Mouse (Mus musculus): Measurements from ENCODE around the gene Dgcr8. TPM values are rescaled to one million over a fixed set of nuclear protein-coding genes. Genes with fewer than 3 reads are reported as not detected.

The Dgcr8 gene
- polyA plus RNA-seq, 1 experiment: 48.8 TPM

- peak overlapping the region; percentile 84 for H3K27ac ChIP-seq (ENCODE audit: control insufficient read depth, insufficient read depth, low read depth, low read length, poor library complexity)
- H3K4me1 ChIP-seq (ENCODE audit: control insufficient read depth, insufficient read depth, low read length): peaks cover 5% of the 10 kb centered on the region
- under 1% methylated on average over 33 of the region's 33 CpGs for WGBS
- peak overlapping the region; percentile 100 for H3K4me3 ChIP-seq (replicated peaks; ENCODE audit: control insufficient read depth, low read depth, low read length)
- TF ChIP-seq CTCF (IDR thresholded peaks at IDR 0.05; ENCODE audit: control insufficient read depth, insufficient read depth, low read length) (no peak), POLR2A (IDR thresholded peaks at IDR 0.05; ENCODE audit: borderline replicate concordance, control insufficient read depth, low read depth, low read length) (no peak)
Measured at GRCm38 (mm10) chr16:18247521-18248399, 41.3 kb downstream of the Dgcr8 start.

GRCm38 (mm10) chr16:18241581-18241980, 47.5 kb downstream of the Dgcr8 start:
- WGBS: 93% methylated on average over 10 of the region's 10 CpGs
- TF ChIP-seq POLR2A (IDR thresholded peaks at IDR 0.05; ENCODE audit: borderline replicate concordance, control insufficient read depth, low read depth, low read length): no peak
- TF ChIP-seq CTCF (IDR thresholded peaks at IDR 0.05; ENCODE audit: control insufficient read depth, insufficient read depth, low read length): no peak
- H3K4me1 ChIP-seq (ENCODE audit: control insufficient read depth, insufficient read depth, low read length): no peaks in the 10 kb centered on the region
- no peak overlapping the region for H3K4me3 ChIP-seq (replicated peaks; ENCODE audit: control insufficient read depth, low read depth, low read length)
- H3K27ac ChIP-seq (ENCODE audit: control insufficient read depth, insufficient read depth, low read depth, low read length, poor library complexity): no peak overlapping the region

DNA sequence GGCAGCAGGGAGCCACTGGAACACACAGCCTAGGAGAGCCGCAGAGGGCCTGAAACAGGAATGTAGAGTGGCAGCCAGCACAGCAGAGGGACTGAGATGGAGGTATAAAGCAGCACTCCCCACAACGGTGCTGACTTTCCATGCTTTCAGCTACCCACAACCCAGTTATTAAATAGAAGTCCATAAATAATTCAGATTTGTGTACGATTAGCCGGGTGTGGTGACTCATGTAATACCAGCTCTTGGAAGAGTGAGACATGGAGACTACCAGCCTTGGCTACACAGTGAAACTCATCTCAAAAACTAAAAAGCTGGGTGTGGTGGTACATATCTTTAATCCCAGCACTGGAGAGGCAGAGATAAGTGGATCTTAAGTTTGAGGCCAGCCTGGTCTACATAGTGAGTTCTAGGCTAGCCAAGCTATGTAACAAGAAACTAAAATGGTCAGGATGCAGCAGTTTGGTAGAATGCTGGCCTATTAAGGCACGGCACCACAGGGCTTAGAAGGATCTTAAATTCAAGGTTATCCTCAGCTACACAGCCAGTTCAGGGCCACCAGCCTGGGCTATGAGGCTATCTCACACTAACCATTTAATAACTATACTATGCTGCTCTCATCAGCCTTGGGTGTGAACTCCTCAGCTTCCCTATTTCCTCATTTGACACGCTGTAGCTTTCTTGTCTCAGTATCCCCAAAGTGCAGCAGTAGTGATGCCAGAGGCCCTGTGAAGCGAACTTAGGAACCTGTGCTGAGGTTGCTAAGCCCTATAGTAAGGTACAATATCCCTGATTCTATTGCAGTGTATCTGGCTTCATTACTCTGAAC, 52.2 kb downstream of the Dgcr8 start:
- no peak for TF ChIP-seq POLR2A (IDR thresholded peaks at IDR 0.05; ENCODE audit: borderline replicate concordance, control insufficient read depth, low read depth, low read length)
- no peak for TF ChIP-seq CTCF (IDR thresholded peaks at IDR 0.05; ENCODE audit: control insufficient read depth, insufficient read depth, low read length)
- WGBS: 73% methylated on average over 7 of the region's 7 CpGs
- no peak overlapping the region for H3K27ac ChIP-seq (ENCODE audit: control insufficient read depth, insufficient read depth, low read depth, low read length, poor library complexity)
- no peaks in the 10 kb centered on the region; the same call in 1 of the 2 replicates for H3K4me1 ChIP-seq (ENCODE audit: control insufficient read depth, insufficient read depth, low read length)
- H3K4me3 ChIP-seq (replicated peaks; ENCODE audit: control insufficient read depth, low read depth, low read length): no peak overlapping the region

- Histone ChIP-seq H3K4me3 (replicated peaks; ENCODE audit: control insufficient read depth, low read depth, low read length) (peak overlapping the region; percentile 66), H3K27ac (ENCODE audit: control insufficient read depth, insufficient read depth, low read depth, low read length, poor library complexity) (no peak overlapping the region; the same call in 1 of the 2 replicates), H3K4me1 (ENCODE audit: control insufficient read depth, insufficient read depth, low read length) (no peaks in the 10 kb centered on the region; the same call in 1 of the 2 replicates)
- TF ChIP-seq CTCF (IDR thresholded peaks at IDR 0.05; ENCODE audit: control insufficient read depth, insufficient read depth, low read length): no peak
- no peak for TF ChIP-seq POLR2A (IDR thresholded peaks at IDR 0.05; ENCODE audit: borderline replicate concordance, control insufficient read depth, low read depth, low read length)
- WGBS: 13% methylated on average over 19 of the region's 19 CpGs
Measured at GRCm38 (mm10) chr16:18235389-18236065, 53.5 kb downstream of the Dgcr8 start.

- TF ChIP-seq CTCF (IDR thresholded peaks at IDR 0.05; ENCODE audit: control insufficient read depth, insufficient read depth, low read length) (no peak), POLR2A (IDR thresholded peaks at IDR 0.05; ENCODE audit: borderline replicate concordance, control insufficient read depth, low read depth, low read length) (no peak)
- Histone ChIP-seq H3K4me1 (ENCODE audit: control insufficient read depth, insufficient read depth, low read length) (peaks cover 1% of the 10 kb centered on the region; the same call in 1 of the 2 replicates), H3K4me3 (replicated peaks; ENCODE audit: control insufficient read depth, low read depth, low read length) (peak within 1 kb of the TSS; percentile 66), H3K27ac (ENCODE audit: control insufficient read depth, insufficient read depth, low read depth, low read length, poor library complexity) (no peak within 1 kb of the TSS; the same call in 1 of the 2 replicates)
- WGBS: under 1% methylated on average over 78 of the region's 79 CpGs
Measured at GRCm38 (mm10) chr16:18234671-18235388, 54.2 kb downstream of the Dgcr8 start, which contains the start of gene Zdhhc8. TSS of gene Zdhhc8 (minus strand) at chr16:18235136.

GRCm38 (mm10) chr16:18233919-18234670, 55.0 kb downstream of the Dgcr8 start:
- Histone ChIP-seq H3K4me3 (replicated peaks; ENCODE audit: control insufficient read depth, low read depth, low read length) (peak overlapping the region; percentile 66), H3K4me1 (ENCODE audit: control insufficient read depth, insufficient read depth, low read length) (peaks cover 2% of the 10 kb centered on the region; the same call in 1 of the 2 replicates), H3K27ac (ENCODE audit: control insufficient read depth, insufficient read depth, low read depth, low read length, poor library complexity) (no peak overlapping the region)
- TF ChIP-seq CTCF (IDR thresholded peaks at IDR 0.05; ENCODE audit: control insufficient read depth, insufficient read depth, low read length): no peak
- TF ChIP-seq POLR2A (IDR thresholded peaks at IDR 0.05; ENCODE audit: borderline replicate concordance, control insufficient read depth, low read depth, low read length): no peak
- WGBS: 7% methylated on average over 13 of the region's 13 CpGs

GRCm38 (mm10) chr16:18233451-18233850, 55.6 kb downstream of the Dgcr8 start:
- WGBS: 0% methylated on average over 1 of the region's 1 CpGs
- Histone ChIP-seq H3K27ac (ENCODE audit: control insufficient read depth, insufficient read depth, low read depth, low read length, poor library complexity) (no peak overlapping the region), H3K4me3 (replicated peaks; ENCODE audit: control insufficient read depth, low read depth, low read length) (no peak overlapping the region), H3K4me1 (ENCODE audit: control insufficient read depth, insufficient read depth, low read length) (peaks cover 2% of the 10 kb centered on the region; the same call in 1 of the 2 replicates)
- TF ChIP-seq CTCF (IDR thresholded peaks at IDR 0.05; ENCODE audit: control insufficient read depth, insufficient read depth, low read length) (no peak), POLR2A (IDR thresholded peaks at IDR 0.05; ENCODE audit: borderline replicate concordance, control insufficient read depth, low read depth, low read length) (no peak)
